Mouse (Mus musculus) neural tube, embryonic 12.5 days (tissue): ENCODE data around the gene Washc3. TPM values are rescaled to one million over a fixed set of nuclear protein-coding genes. Genes with fewer than 3 reads are reported as not detected.

Source experiments
- ATAC-seq: fragments of 200-750 bp; cut with Nextera tagmentation; 2 replicates; pipeline ENCODE4 v1.8.0; 2017; ENCODE audit warnings: low read depth, mild to moderate bottlenecking, moderate TSS enrichment, moderate library complexity; ENCODE audit not compliant: low FRiP score
- H3K27ac ChIP-seq: fragments of 300-500 bp; sonication (generic); 2 replicates; pipeline ENCODE4 v1.5.1; 2016
- H3K27me3 ChIP-seq: fragments of 300-500 bp; sonication (generic); replicated peaks from 2 replicates; pipeline ENCODE4 v1.6.1; 2016; ENCODE audit warnings: mild to moderate bottlenecking
- H3K36me3 ChIP-seq: fragments of 300-500 bp; sonication (generic); 2 replicates; pipeline ENCODE4 v1.6.1; 2016; ENCODE audit warnings: mild to moderate bottlenecking
- H3K4me1 ChIP-seq: fragments of 300-500 bp; sonication (generic); 2 replicates; pipeline ENCODE4 v1.6.1; 2016
- H3K4me2 ChIP-seq: fragments of 300-500 bp; sonication (generic); replicated peaks from 2 replicates; pipeline ENCODE4 v1.6.1; 2016; ENCODE audit warnings: mild to moderate bottlenecking
- H3K4me3 ChIP-seq: fragments of 300-500 bp; sonication (generic); 2 replicates; pipeline ENCODE4 v1.5.1; 2016
- H3K9ac ChIP-seq: fragments of 300-500 bp; sonication (generic); 2 replicates; pipeline ENCODE4 v1.6.1; 2016; ENCODE audit warnings: mild to moderate bottlenecking
- H3K9me3 ChIP-seq: fragments of 300-500 bp; sonication (generic); 2 replicates; pipeline ENCODE4 v1.6.1; 2016; ENCODE audit warnings: mild to moderate bottlenecking
- WGBS: fragments of 180-500 bp; shearing (Covaris S2); methylation state at CpG from one replicate; pipeline ENCODE4 v1.1.7; 2016; 5-methylcytosine and 5-hydroxymethylcytosine counted together
- polyA plus RNA-seq: library from polyadenylated mRNA; unstranded; fragments of >200 nt; fragmentation: Nextera tagmentation; extraction: Ambion mirVana; gene quantifications from 2 replicates; pipeline ENCODE4 v1.2.1, GENCODE M21; 2016

The Washc3 gene
- polyA plus RNA-seq, 1 experiment from 2014 or later: 40.2 TPM

GRCm38 (mm10) chr10:88263383-88263782 lies 62.5 kb downstream of the Washc3 start:
- Histone ChIP-seq H3K9ac (no peak overlapping the region), H3K9me3 (no peaks in the 10 kb centered on the region), H3K36me3 (no peaks in the 10 kb centered on the region), H3K4me3 (no peak overlapping the region), H3K4me2 (no peak overlapping the region), H3K27ac (no peak overlapping the region), H3K27me3 (no peaks in the 10 kb centered on the region), H3K4me1 (no peaks in the 10 kb centered on the region)
- no peak for ATAC-seq
- WGBS: 82% methylated on average over 4 of the region's 4 CpGs

DNA sequence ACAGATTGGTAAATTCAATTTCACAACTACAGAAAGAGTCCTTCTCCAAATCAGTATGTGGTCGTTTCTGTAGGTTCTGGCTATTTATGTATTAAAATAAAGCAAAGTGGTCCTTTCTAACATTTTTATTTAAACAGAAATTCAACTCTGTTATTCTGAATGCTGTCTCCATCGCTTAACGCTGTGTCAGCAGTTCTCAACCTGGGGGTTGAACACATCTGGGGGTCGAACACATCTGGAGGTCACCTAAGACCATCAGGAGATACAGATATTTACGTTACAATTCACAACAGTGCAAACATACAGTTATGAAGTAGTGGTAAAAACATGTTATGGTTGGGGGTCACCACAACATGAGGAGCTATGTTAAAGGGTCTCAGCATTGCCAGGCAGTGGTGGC lies 73.2 kb downstream of the Washc3 start:
- no peak overlapping the region for H3K27ac ChIP-seq
- 87% methylated on average over 5 of the region's 5 CpGs for WGBS
- H3K36me3 ChIP-seq: no peaks in the 10 kb centered on the region
- H3K27me3 ChIP-seq: no peaks in the 10 kb centered on the region
- no peak for ATAC-seq
- H3K4me3 ChIP-seq: no peak overlapping the region
- no peak overlapping the region for H3K4me2 ChIP-seq
- no peaks in the 10 kb centered on the region for H3K9me3 ChIP-seq
- H3K4me1 ChIP-seq: no peaks in the 10 kb centered on the region
- no peak overlapping the region for H3K9ac ChIP-seq

DNA sequence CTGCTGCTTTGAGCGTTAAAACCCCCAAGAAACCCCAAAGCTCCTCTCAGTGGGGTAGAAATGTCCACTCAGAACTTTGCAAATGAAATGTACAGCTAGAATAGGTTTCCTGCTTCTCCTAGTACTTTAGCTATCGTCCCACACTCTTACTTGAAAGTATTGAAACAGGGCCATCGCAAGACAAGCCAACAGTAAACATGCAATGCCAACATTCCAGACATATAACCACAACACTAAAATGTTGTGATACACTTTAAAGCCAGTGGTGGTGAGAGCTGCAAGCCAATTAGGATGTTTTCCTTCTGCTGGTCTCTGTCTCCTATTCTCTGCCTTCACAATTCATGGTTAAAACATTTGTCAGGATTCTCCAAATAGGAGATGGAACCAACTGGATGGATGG lies 80.8 kb downstream of the Washc3 start:
- Histone ChIP-seq H3K9ac (no peak overlapping the region), H3K36me3 (no peaks in the 10 kb centered on the region), H3K27ac (no peak overlapping the region), H3K4me2 (no peak overlapping the region), H3K9me3 (no peaks in the 10 kb centered on the region), H3K27me3 (no peaks in the 10 kb centered on the region), H3K4me3 (no peak overlapping the region), H3K4me1 (no peaks in the 10 kb centered on the region)
- whole genome bisulfite sequencing: 92% methylated on average over 3 of the region's 3 CpGs
- ATAC-seq: no peak

- ATAC-seq: no peak
- 89% methylated on average over 4 of the region's 4 CpGs for WGBS
- H3K27ac ChIP-seq: no peak overlapping the region
Observed at GRCm38 (mm10) chr10:88284343-88284990, 83.6 kb downstream of the Washc3 start.

GRCm38 (mm10) chr10:88287261-88287660 lies 86.4 kb downstream of the Washc3 start:
- 83% methylated on average over 8 of the region's 8 CpGs for WGBS
- no peak for ATAC-seq
- no peaks in the 10 kb centered on the region for H3K9me3 ChIP-seq

More at GRCm38 (mm10) chr10:88284343-88284990, 83.6 kb downstream of the Washc3 start:
- Histone ChIP-seq H3K4me3 (no peak overlapping the region), H3K9ac (no peak overlapping the region), H3K9me3 (no peaks in the 10 kb centered on the region), H3K4me2 (no peak overlapping the region), H3K4me1 (no peaks in the 10 kb centered on the region), H3K36me3 (no peaks in the 10 kb centered on the region), H3K27me3 (no peaks in the 10 kb centered on the region)

DNA sequence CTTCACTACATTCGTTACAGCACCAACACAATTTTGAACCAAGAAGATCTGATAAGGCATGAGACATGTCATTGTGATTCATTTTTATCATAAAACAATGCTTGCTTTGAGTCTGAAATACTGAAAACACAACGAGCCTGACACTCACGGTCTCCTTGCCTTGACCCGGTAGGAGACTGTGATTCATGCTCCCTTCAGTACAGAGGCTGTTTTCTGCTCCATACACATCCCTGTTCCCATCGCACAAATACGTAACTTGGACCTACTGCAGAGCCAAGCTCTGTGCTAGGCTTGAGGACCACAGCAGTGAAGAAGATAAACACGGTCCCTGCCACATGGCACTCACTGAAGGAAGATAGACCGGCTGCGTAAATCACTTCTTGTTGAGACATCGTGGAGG lies 87.2 kb downstream of the Washc3 start:
- Histone ChIP-seq H3K4me2 (no peak overlapping the region), H3K27me3 (no peaks in the 10 kb centered on the region), H3K36me3 (no peaks in the 10 kb centered on the region), H3K4me3 (no peak overlapping the region), H3K27ac (no peak overlapping the region), H3K9me3 (no peaks in the 10 kb centered on the region), H3K4me1 (no peaks in the 10 kb centered on the region), H3K9ac (no peak overlapping the region)
- ATAC-seq: no peak
- 83% methylated on average over 10 of the region's 10 CpGs for WGBS

More at GRCm38 (mm10) chr10:88287261-88287660, 86.4 kb downstream of the Washc3 start:
- Histone ChIP-seq H3K36me3 (no peaks in the 10 kb centered on the region), H3K27ac (no peak overlapping the region), H3K4me2 (no peak overlapping the region), H3K27me3 (no peaks in the 10 kb centered on the region), H3K4me3 (no peak overlapping the region), H3K4me1 (no peaks in the 10 kb centered on the region), H3K9ac (no peak overlapping the region)

- H3K4me3 ChIP-seq: no peak overlapping the region
- no peak overlapping the region for H3K4me2 ChIP-seq
- no peaks in the 10 kb centered on the region for H3K27me3 ChIP-seq
- 88% methylated on average over 6 of the region's 6 CpGs for WGBS
- H3K27ac ChIP-seq: no peak overlapping the region
- no peaks in the 10 kb centered on the region for H3K4me1 ChIP-seq
- H3K9ac ChIP-seq: no peak overlapping the region
- no peaks in the 10 kb centered on the region for H3K36me3 ChIP-seq
- no peak for ATAC-seq
- H3K9me3 ChIP-seq: no peaks in the 10 kb centered on the region
Observed at GRCm38 (mm10) chr10:88295091-88295490, 94.2 kb downstream of the Washc3 start.

Other genes starting within 250 kb of the Washc3 start
- 0.29 TPM in 1 of 2 replicates, not detected in the other for gene Pmch, start 110.0 kb upstream of the Washc3 start, polyA plus RNA-seq
- gene Parpbp, start 54.2 kb upstream of the Washc3 start, polyA plus RNA-seq: 7.8 and 7.9 TPM in 2 replicates
- 60.3 and 60.4 TPM in 2 replicates for gene Nup37, start 54.1 kb upstream of the Washc3 start, polyA plus RNA-seq
- 0.55 and 0.63 TPM in 2 replicates for gene Dram1, start 178.0 kb downstream of the Washc3 start, polyA plus RNA-seq
- gene Gnptab, start 178.0 kb downstream of the Washc3 start, polyA plus RNA-seq: 14.4 and 14.5 TPM in 2 replicates